Comparison of ENCODE assay signal across 8 mouse cellular contexts in the genomic region with DNA sequence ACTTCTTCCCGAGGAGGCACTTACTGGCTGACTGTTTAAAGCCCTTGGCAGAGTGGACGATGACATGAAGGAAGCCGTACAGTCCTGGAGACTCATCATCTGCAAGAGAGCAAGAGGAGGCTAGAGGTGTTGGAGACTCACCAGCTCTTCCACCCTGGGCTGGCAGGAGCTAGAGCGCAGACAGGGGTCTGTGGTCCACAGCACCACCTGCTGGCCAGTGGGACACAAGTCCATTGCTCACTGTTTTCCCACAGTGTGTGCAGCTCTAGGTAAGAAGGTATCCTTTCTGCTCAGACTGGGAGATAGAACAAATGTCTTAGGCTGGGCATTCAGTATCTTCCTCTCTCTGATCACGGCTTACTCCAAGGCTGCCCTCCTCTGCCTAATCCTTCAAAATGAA. TPM values are rescaled to one million over a fixed set of nuclear protein-coding genes. Genes with fewer than 3 reads are reported as not detected.
DNase-seq lines count a peak whose midpoint lies in the region; ATAC-seq lines count a peak whose summit lies in the region.

No protein-coding gene starts in this region.

- H3K27me3 ChIP-seq in forebrain, embryonic 11.5 days (ENCODE audit: control insufficient read depth, insufficient read depth, low read length) = no peaks in the 10 kb centered on the region
- no peaks in the 10 kb centered on the region for H3K27me3 ChIP-seq in forebrain, embryonic 12.5 days
- no peaks in the 10 kb centered on the region for H3K27me3 ChIP-seq in embryonic facial prominence, embryonic 11.5 days (ENCODE audit: control insufficient read depth, insufficient read depth, low read length)

- DNase-seq in forebrain, embryonic 11.5 days (ENCODE audit: low spot score) = peak; percentile 86
- DNase-seq in adrenal gland, postnatal 14 days = peak; percentile 88
- DNase-seq in embryonic facial prominence, embryonic 11.5 days (ENCODE audit: low spot score) = peak; percentile 87
- peak; percentile 23 for DNase-seq in heart, postnatal 25 days (ENCODE audit: low spot score)
- DNase-seq in layer of hippocampus, postnatal 10 days (ENCODE audit: low spot score in 2 of 2) = peak; percentile 77 to 82
- DNase-seq in mesoderm, embryonic 11.5 days (ENCODE audit: low read depth, low spot score) = peak; percentile 82
- DNase-seq in spleen, postnatal 10 days (ENCODE audit: low spot score in 2 of 2) = peak; percentile 35 to 79

- H3K9me3 ChIP-seq in forebrain, embryonic 11.5 days (ENCODE audit: control insufficient read depth, low read length) = no peaks in the 10 kb centered on the region
- H3K9me3 ChIP-seq in forebrain, embryonic 12.5 days = no peaks in the 10 kb centered on the region
- no peaks in the 10 kb centered on the region for H3K9me3 ChIP-seq in embryonic facial prominence, embryonic 11.5 days (replicated peaks; ENCODE audit: control insufficient read depth, low read length)

- no peak overlapping the region for H3K27ac ChIP-seq in forebrain, embryonic 11.5 days (ENCODE audit: low read depth, low read length)
- H3K27ac ChIP-seq in forebrain, embryonic 12.5 days = no peak overlapping the region
- no peak overlapping the region for H3K27ac ChIP-seq in embryonic facial prominence, embryonic 11.5 days (replicated peaks; ENCODE audit: low read depth, low read length)

- no peak overlapping the region for H3K4me2 ChIP-seq in forebrain, embryonic 11.5 days (ENCODE audit: low read depth, low read length, severe bottlenecking)
- no peak overlapping the region for H3K4me2 ChIP-seq in forebrain, embryonic 12.5 days
- H3K4me2 ChIP-seq in embryonic facial prominence, embryonic 11.5 days (ENCODE audit: low read depth, low read length) = no peak overlapping the region

- no peak overlapping the region for H3K9ac ChIP-seq in forebrain, embryonic 11.5 days (ENCODE audit: low read length)
- H3K9ac ChIP-seq in forebrain, embryonic 12.5 days = no peak overlapping the region
- H3K9ac ChIP-seq in embryonic facial prominence, embryonic 11.5 days (replicated peaks; ENCODE audit: low read length) = no peak overlapping the region

- intact Hi-C loops in heart, postnatal 25 days (cut with DNase I) = loop anchor here (2.0 to 10.0 kb wide), 2 partner anchors 36 to 190 kb away; no protein-coding TSS in a partner anchor

- H3K4me3 ChIP-seq in forebrain, embryonic 11.5 days (ENCODE audit: low read depth, low read length) = no peak overlapping the region
- H3K4me3 ChIP-seq in forebrain, embryonic 12.5 days (replicated peaks) = no peak overlapping the region
- no peak overlapping the region for H3K4me3 ChIP-seq in embryonic facial prominence, embryonic 11.5 days (ENCODE audit: low read depth, low read length)

- no peaks in the 10 kb centered on the region; the same call in 1 of the 2 replicates for H3K36me3 ChIP-seq in forebrain, embryonic 11.5 days (ENCODE audit: control insufficient read depth, insufficient read depth, low read length)
- peaks cover 65% of the 10 kb centered on the region for H3K36me3 ChIP-seq in forebrain, embryonic 12.5 days (replicated peaks)
- no peaks in the 10 kb centered on the region; the same call in 1 of the 2 replicates for H3K36me3 ChIP-seq in embryonic facial prominence, embryonic 11.5 days (replicated peaks; ENCODE audit: control insufficient read depth, insufficient read depth, low read depth, low read length)

- peaks cover 17% of the 10 kb centered on the region for H3K4me1 ChIP-seq in forebrain, embryonic 11.5 days (replicated peaks; ENCODE audit: control insufficient read depth, insufficient read depth, low read length)
- H3K4me1 ChIP-seq in forebrain, embryonic 12.5 days = peaks cover 32% of the 10 kb centered on the region
- peaks cover 6% of the 10 kb centered on the region for H3K4me1 ChIP-seq in embryonic facial prominence, embryonic 11.5 days (ENCODE audit: control insufficient read depth, insufficient read depth, low read length)

- 53% methylated on average over 5 of the region's 5 CpGs for WGBS in forebrain, embryonic 11.5 days
- 54% methylated on average over 5 of the region's 5 CpGs for WGBS in forebrain, embryonic 12.5 days
- 54% methylated on average over 5 of the region's 5 CpGs for WGBS in embryonic facial prominence, embryonic 11.5 days

- ATAC-seq in forebrain, embryonic 11.5 days (replicated peaks; ENCODE audit: low FRiP score) = 0 out of 2 replicates have a peak, but pooled peaks have one; percentile 36
- ATAC-seq in forebrain, embryonic 12.5 days (ENCODE audit: low FRiP score) = no peak
- no peak for ATAC-seq in embryonic facial prominence, embryonic 11.5 days (replicated peaks; ENCODE audit: insufficient number of reproducible peaks, low FRiP score, low TSS enrichment, low read depth)

RNA-seq across cellular contexts. Expression of gene Timm22, which starts 47.7 kb away (rescaled TPM):
- 109 and 113 TPM in 2 replicates for polyA plus RNA-seq in forebrain, embryonic 11.5 days (2014; fragmentation: Nextera tagmentation; extraction: Ambion mirVana)
- polyA plus RNA-seq in forebrain, embryonic 12.5 days (2016; fragmentation: Nextera tagmentation; extraction: Ambion mirVana) = 103 and 109 TPM in 2 replicates
- 35.6 and 37.6 TPM in 2 replicates for total RNA-seq in adrenal gland, postnatal 14 days (2021)
- 138 TPM in 2 replicates for polyA plus RNA-seq in embryonic facial prominence, embryonic 11.5 days (2014; fragmentation: Nextera tagmentation; extraction: Ambion mirVana)
- 10 to 100 TPM; 51.1 to 57.1 TPM for total RNA-seq in heart, postnatal 25 days (2021)
- 10 to 100 TPM; 38.1 to 39.9 TPM for total RNA-seq in layer of hippocampus, postnatal 10 days (2021)

RNA-seq across cellular contexts. Expression of gene Nxn, which starts 55.6 kb away (rescaled TPM):
- 52.3 and 65.1 TPM in 2 replicates for polyA plus RNA-seq in forebrain, embryonic 11.5 days (2014; fragmentation: Nextera tagmentation; extraction: Ambion mirVana)
- polyA plus RNA-seq in forebrain, embryonic 12.5 days (2016; fragmentation: Nextera tagmentation; extraction: Ambion mirVana) = 48.4 and 58.6 TPM in 2 replicates
- 20.0 and 26.2 TPM in 2 replicates for total RNA-seq in adrenal gland, postnatal 14 days (2021)
- 40.0 and 41.8 TPM in 2 replicates for polyA plus RNA-seq in embryonic facial prominence, embryonic 11.5 days (2014; fragmentation: Nextera tagmentation; extraction: Ambion mirVana)
- 10 to 100 TPM; 11.6 to 14.8 TPM for total RNA-seq in heart, postnatal 25 days (2021)
- total RNA-seq in layer of hippocampus, postnatal 10 days (2021) = 10 to 100 TPM; 11.1 to 13.0 TPM

Comparison
In these comparisons a context has a peak if more than half of its experiments do, and no peak if none do; other contexts are left out.
1. DNase-seq: peak in every context shown above with its lines; median percentile 88 in adrenal gland, postnatal 14 days; 87 in embryonic facial prominence, embryonic 11.5 days; 86 in forebrain, embryonic 11.5 days; 82 in mesoderm, embryonic 11.5 days; 80 in layer of hippocampus, postnatal 10 days; 57 in spleen, postnatal 10 days; 23 in heart, postnatal 25 days.